Mouse (Mus musculus): ENCODE data around the gene BC005624.

The BC005624 gene

DNA sequence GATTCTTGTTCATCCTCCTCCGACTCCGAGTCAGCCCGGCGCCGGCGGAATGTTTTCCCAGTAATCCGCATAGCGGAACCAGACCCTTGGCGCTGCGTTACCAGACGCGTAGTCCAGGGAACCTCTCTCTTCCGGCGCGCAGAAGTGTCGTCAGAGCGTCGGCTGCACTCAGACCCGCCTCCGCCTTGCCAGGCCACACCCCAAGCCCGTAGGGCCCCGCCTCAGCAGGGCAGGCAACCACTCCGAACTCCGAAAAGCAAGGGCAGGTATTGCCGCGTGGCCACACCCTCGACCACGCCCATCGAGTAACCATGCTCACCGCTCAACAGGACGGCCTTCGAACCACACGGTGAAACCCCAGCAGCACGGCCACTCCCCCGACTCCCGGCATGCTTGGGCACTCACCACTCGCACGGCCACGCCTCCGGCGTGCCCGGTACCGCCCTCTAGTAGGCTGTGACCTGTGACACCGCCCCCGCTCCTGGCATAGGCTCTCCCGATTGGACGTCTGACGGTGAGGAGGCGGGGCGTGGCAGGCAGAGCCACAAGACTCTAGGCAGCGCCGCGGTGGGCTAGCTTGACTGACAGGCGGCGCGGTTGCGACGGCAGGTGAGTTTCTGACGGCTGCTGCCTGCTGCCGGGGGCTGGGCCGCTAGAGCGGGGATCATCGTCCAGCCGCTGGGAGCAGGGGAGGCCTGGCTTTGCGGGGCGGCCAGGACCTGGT is at the start of gene BC005624, which contains the start of gene Usp20:
BC005624 (minus strand) TSS at position 412 of the 724 bp plus-strand sequence.
Usp20 (plus strand) TSS at position 490 of the 724 bp plus-strand sequence.
- DNase-seq (ENCODE audit: low spot score in 2 of 2): peak; percentile 99

DNA sequence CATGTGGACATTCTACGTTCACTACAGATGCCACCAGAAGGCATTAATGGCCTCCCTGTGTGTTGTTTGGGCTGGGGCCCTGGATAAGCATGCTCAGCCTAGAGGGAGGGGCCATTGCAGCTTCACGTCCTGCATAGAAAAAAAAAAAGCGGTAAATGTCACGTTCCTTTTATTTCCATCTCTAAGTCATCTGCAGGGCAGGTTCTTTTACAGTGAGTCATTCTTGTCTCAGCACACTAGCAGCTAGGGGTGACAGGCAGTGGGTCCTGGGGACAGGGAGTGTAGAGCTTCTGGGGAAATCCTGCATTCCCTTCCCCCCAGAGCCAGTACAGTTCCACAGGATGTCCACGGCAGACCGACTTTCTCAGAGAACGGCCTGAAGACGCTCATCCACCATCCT is 44.6 kb upstream of the BC005624 start:
- DNase-seq (ENCODE audit: low spot score in 2 of 2): no peak

DNA sequence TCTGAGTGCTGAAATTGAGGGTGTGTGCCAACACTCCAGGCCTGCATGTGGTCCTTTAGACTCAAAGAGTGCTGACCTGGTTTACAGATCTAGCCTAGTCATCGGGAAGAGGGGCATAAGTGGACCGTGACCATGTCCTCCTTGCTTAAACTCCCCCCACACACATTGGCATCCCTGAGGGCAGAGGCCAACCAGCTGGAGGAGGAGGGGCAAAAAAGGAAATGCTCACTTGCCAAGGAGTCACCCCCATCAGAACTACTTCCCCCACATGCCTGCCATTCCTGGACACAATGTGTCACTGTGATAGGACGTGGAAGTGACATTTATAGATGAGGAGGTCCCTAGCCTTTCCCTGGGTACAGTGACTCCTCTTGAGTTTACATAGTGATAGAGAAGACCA is 43.5 kb upstream of the BC005624 start:
- DNase-seq (ENCODE audit: low spot score in 2 of 2): peak in 1 of 2 experiments; percentile 21

DNA sequence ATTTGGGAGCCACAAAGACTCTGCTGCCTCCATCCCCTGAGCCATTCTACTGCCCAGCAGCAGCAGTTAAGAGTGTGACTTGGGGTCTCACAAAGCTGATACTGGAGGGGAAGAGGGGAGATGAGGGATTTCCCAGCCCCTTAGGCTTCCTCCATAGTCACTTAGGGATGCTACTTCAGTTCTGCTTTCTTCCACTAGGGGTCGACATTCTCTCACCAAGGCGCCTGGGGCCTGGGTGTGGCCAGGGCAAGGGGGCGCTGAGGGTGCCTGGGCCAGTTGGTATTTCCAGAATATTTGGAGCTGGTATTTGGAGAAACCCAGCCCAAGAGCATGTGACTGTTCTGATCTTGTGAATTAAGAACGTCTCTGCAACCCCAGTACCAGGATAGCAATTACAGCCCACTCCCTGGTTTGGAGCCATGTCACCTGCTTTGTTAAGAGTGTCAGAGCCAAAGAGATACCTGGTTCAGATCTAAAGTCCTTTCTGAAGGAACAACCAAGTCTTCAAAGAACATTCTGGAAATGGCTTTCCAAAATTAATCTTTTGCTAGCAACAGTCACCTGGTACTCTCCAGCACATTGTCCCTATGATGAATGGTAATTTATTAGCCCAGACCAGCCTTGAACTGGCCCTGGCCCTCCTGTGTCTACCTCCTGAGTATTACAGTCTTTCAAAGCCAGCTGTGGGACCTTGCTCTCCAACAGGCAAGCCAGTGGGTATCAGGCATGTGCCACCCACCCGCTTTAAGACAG is 42.8 kb upstream of the BC005624 start:
- peak; percentile 58 to 59 for DNase-seq (ENCODE audit: low spot score in 2 of 2)

DNA sequence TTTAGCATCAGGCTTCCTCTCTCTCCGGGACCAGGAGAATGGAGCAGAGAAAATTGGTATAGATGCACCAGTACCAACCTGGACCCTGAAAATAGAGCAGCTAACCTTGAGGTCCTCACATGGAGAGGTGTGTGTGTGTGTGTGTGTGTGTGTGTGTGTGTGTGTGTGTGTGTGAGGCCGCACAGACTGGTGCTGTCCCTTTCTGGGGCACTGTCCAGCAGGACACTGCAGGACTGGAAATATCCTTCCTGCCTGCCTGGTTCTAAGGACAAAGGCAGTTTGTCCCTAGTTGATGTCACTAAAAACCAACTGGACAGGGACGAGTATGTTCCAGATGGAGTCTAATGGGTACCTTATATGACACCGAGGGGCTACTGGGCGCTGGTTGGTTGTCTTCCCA is 41.9 kb upstream of the BC005624 start:
- no peak for DNase-seq (ENCODE audit: low spot score in 2 of 2)

DNA sequence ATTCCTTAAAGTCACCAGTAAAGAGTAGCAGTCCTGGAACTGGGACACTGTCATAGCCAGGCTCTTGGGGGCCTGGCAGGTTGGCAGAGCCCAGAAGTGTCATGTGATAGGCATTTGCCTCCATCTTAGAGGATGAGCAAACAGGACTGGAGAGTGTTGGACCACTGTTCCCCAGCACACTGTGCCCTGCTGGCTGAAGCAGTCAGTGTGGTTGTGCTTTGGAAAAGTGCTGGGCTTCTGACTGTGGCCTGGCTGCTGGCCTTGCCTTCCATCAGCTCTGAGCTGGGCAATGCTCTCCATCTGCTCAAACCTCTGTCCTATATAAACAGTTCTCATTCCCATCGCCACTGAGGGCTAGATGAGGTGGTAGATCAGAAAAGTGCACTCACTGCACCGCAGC is 38.2 kb upstream of the BC005624 start:
- DNase-seq (ENCODE audit: low spot score in 2 of 2): no peak

DNA sequence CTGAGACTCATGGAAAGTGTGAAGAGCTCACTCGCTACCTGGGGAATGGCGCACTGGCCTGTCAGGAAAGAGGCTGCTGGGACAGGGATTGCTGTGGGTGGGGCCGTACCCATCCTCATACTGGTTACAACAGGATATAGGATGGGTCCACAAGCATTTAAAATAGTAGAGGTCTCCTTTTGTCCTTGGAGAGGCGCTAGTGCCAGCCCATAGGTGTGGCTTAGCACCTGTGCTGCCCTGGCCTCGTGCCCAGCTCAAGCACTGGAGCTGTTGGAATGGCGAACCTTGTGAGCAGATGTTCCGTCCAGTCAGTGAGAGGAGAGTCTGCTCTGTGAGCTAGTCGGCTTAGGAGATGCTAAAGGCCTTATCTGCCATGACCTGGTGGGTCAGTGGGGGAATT is 37.0 kb upstream of the BC005624 start:
- no peak for DNase-seq (ENCODE audit: low spot score in 2 of 2)

DNA sequence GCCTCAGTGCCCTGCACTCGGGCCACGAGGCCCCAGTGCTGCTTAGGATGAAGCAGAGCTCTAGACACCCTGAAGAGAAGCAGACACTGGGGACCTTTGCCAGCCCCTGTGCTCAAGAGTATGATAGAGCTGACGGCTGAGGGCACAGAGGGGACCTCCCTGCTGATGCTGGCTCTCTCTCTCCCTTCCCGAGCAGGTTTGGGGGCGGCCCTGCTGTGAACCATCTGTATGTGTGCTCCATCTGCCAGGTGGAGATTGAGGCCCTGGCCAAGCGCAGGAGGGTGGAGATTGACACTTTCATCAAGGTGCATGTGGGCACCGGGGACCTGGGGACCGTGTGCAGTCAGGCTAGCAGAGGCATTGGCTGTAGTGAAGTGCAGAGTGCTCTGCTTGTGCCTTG is 36.5 kb upstream of the BC005624 start:
- no peak for DNase-seq (ENCODE audit: low spot score in 2 of 2)

DNA sequence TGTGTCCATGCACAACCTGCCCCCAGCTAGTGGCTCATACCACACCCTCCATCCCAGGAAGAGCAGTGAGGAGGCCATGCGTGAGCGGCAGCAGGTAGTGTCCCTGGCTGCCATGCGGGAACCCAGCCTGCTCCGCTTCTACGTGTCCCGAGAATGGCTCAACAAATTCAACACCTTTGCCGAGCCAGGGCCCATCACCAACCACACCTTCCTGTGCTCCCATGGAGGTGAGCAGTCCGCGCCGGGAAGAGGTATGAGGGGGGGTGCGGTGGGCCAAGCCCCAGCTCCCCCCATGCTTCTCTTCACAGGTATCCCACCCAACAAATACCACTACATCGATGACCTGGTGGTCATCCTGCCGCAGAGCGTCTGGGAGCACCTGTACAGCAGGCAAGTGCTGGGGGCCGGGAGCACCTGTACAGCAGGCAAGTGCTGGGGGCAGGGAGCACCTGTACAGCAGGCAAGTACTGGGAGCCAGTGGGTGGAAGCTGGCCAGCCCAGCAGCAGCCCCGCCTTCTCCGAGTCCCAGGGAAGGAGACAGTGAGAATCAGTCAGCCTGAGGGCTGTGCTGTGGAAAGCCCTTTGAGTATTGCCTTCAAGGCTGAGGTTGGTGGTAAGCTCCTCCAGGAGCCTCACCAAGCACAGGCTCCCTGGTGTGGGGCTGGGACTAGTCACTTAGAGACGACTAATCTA is 35.8 kb upstream of the BC005624 start:
- no peak for DNase-seq (ENCODE audit: low spot score in 2 of 2)

DNA sequence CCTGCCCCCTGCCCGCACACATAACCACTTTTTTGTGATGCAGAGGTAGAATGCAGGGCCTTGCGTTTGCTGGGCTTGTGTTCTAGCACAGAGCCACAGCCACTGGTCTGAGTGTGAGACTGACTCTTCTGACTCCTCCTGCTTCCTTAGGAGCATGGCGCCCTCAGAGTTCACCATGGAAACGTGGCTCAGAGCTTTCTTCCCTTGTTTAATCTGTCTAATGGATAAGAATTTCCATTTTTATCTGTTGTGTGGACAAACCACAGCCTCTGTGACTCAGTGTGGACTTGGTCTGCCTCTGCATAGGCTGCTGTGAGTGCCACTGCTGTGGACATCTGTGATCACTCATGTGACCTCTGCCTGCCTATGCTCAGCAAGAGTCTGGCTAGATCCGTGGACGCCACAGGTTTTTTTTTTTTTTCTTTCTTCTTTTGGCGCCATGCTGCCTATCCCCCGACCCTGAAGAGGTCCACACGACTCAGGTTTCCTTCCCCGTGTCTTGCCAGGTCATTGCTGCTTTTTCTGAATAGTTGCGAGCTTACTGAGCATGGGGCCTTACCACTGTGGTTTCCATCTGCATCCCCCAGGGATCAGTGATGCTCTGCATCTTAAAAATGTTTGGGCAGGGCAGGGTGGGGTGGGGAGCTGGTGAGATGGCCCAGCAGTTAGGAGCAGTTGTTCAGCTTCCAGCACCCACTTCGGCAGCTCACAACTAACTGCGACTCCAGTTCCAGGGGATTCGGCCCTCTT is 31.5 kb upstream of the BC005624 start:
- no peak for DNase-seq (ENCODE audit: low spot score in 2 of 2)

DNA sequence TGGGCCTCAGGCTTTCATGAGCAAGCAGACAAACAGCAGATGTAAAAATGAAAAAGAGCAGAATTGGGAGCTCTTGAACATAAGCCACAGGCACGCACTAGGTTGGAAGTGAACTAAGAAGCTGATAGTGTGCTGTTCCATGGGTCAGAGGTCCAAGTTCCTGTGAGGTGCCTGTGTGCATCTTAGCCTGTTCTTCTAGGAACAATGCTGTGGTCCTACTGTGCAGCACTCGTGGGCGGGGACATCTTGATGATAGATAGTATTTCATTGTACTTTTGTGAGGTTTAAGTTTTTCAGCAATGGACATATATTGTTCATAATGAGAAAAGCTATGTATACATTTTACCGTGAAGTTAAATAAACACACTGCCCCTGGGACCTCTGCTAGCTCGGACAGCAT is 25.2 kb upstream of the BC005624 start:
- no peak for DNase-seq (ENCODE audit: low spot score in 2 of 2)

DNA sequence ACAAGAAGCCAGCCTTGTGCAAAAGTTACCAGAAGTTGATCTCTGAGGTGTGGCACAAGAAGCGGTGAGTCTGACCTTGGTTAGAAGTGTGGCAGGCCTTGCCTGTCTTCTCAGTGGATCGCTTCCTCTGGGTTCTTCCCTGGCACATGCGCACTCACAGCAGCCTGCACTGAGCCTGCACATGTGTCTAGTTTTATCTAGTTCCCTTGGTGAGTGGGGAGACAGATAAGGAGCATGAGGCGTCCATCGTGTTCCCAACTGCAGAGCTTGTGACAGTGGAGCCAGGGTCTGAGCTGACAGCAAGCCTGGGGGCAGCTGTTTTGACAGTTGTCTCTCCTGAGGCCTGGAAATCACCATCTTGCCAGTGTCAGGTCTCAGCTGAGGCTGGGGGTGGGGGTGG is 24.4 kb upstream of the BC005624 start:
- DNase-seq (ENCODE audit: low spot score in 2 of 2): peak; percentile 66 to 70

DNA sequence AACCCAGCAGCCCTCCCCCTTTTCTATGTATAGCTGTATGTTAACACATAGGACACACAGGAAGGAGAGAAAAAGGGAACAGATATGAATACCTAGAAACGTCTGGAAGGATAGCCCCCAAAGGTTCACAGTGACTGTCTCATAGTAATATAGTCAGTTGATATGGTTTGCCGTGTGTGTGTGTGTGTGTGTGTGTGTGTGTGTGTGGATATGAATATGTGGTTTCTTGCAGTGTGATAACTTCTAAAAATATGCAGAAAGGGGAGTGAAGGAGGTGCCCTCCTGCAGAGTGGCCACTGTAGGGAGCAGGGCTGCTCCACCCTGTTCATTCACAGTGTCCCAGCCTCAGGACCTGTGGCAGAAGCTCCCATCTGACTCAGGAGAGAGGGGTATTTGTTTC is 23.5 kb upstream of the BC005624 start:
- no peak for DNase-seq (ENCODE audit: low spot score in 2 of 2)

DNA sequence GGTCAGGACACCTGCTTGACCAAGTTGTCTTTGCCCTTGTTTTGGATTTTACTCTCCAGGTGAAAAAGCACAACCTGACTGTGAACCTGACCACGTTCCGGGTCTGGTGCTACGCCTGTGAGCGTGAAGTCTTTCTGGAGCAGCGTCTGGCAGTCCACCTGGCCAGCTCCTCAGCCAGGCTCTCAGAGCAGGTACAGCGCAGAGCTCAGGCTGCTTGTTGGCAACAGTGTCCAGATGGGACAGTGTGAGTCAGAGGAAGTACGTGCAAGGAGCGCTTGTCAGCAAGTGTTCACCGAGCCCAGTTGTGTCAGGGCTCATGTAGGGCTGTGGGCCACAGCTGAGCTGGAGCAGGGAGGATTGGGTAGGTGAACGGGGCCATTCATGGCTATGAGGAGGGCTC is 20.9 kb upstream of the BC005624 start:
- no peak for DNase-seq (ENCODE audit: low spot score in 2 of 2)

DNA sequence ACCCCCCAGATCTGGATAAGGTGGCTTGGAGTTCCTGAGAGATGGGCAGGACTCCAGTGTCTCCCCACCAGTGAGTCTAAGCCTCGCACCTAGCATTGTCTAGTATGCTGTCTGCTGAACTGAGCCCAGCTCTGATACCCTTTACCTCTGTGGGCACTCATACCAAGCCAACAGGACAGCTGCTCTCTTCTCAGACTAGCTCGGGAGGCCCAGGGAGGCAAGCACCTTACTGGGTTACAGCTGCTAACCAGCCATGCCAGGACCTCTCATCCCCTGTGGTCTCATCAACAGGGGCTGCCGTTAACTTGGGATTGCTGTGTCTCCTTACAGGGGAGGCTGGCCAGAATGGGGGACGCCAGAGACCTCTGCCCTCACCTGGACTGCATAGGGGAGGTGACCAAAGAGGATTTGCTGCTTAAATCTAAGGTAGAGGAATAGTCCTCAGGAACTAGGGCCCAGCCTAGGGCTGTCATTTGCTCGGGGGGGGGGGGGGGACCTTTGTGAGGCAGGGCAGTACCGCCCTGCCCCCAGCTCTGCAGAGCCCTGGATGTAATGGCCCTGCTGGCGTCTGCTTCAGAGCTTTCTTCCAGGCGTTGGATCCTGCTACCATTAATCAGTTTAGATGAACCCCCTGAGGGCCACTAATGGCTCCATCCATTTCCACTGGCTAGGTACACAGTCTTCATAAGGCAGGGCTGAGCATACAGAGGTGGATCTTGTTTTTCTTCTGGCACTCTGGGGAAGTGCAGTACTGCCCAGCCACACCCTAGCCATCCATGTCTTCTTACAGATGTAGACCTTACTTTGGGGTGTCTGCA is 16.7 kb upstream of the BC005624 start:
- DNase-seq (ENCODE audit: low spot score in 2 of 2): no peak

DNA sequence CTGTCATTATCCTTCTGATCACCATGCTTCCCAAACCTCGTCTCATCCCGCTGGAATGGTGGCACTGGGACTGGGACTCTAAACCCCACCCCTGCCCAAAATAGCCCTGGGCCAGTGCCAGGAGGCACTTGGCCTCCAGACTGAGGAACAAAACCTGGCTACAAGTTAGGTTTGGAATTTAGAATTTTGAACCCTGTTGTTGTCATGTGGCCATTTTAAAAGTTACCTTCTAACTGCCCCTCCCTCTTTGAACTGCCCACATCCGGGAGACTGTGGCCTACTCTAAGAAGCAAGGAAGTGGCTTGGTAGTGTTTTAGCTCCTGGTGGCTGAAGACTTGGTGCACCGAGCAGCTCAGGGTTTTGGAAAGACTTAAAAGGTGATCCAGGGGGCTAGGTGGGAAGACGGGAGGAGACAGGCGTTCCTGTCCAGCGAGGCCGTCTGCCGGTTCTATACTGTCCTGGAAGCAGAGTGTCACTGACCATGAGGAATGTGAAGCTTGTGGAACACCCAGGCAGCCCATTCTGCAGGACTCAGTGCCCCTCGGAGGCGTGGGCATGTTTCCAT is 13.5 kb upstream of the BC005624 start:
- DNase-seq (ENCODE audit: low spot score in 2 of 2): peak; percentile 54 to 61

DNA sequence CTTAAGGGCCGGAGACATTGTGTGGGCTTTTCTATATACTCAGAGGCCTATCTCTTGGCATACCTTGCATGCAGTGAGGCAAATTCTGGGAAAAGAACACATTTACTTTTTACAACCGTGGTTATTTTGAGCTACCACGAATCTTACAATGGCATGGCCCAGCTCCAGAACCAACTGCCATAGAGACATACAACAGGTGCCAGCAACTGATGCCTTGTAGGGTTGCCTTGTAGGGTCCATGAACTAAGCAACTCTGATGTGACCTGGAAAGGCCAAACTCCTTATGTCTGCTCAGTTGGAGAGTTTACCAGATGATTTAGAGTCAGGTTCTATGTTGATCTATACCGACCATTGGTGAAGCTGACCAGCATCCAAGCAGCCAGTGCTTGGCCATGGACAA is 12.9 kb upstream of the BC005624 start:
- no peak for DNase-seq (ENCODE audit: low spot score in 2 of 2)

DNA sequence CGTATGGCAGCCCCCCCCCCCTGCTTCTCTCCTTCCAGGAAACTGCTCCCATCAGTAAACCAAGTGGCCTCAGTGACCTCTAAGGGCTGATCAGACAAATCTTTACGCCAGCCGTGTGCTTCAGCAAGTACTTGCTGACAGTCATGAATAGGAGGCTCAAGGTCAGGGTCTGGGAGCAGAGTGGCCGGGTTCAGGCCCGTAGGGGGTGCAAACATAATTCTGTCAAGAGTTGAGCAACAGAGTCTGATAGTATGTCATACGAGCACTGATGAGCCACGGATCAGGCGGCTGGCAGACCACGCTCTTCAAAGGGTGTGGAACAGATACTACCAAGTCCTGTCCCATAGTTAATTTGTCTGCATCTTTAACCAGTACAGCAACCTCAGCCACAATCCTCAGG is 8.2 kb upstream of the BC005624 start:
- DNase-seq (ENCODE audit: low spot score in 2 of 2): no peak

DNA sequence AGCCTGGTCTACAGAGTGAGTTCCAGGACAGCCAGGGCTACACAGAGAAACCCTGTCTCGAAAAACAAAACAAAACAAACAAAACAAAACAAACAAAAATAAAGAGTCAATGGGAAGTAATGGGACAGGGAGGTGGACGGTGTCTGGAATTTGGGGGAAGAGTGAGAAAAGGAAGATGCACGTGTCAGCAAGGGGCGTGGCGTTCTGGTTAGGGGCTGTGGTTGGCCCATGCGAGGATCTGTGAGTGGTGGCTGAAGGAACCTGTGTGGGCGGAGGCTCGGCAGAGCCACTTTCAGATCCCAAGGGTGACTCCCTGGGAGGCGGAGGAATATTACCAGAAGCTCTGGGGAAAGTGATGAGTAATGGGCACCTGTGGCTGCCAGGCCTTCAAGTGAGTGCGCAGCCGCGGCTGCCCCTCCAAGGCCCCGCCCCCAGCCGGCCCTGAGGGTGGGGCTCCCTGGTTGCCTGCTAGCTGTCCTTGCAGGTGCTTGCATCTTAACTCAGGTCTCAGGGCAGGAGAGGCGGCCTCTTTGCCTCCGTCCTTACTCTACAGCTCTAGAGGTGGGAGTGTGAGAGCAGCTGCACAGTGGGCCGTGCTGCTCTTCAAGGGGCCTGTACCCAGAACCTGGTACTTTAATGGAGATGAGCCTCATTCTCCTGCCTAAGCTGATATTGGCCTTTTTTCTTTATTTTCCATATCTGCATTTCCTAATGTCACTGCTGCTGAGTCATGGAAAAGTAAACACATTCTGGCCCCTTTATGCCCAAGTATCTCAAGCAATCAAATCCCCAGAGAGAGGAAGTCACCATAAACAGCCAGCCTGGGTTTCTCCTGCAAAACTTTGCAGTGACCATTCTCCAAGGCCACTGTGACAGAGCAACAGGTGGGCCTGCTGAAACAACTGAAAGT is 3.4 kb upstream of the BC005624 start:
- DNase-seq (ENCODE audit: low spot score in 2 of 2): no peak

DNA sequence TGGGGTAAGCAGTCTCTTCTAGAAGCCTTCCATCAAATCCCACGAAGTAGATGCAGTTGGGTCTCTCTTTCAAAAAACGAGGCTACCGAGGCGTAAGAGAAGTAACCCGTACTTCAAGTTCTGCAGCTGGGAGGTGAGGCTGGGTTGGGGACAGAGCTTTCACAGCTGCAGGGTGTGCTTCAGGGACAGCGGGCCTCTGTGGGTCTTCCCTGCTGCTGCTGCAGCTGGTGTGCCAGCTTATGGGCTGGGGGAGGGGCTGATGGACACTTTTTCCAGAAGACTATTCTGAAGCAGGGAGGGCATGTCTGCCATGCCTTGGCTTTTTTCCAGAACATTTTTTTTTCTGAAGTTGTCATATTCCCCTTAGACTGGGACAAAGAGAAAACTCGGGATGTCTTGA is 1.0 kb upstream of the BC005624 start:
- no peak for DNase-seq (ENCODE audit: low spot score in 2 of 2)

Measured in heart, adult 9 months (tissue).